Mouse (Mus musculus) megakaryocyte, embryonic 14.5 days (primary cell): ENCODE measurements around the gene Abcb11.

Experiments
- FLI1 ChIP-seq: IDR thresholded peaks from 2 replicates; pipeline ENCODE4 v1.6.1; 2012; ENCODE audit warnings: low read length, inconsistent platforms, mixed read lengths
- GATA1 ChIP-seq: IDR thresholded peaks from 3 replicates; pipeline ENCODE4 v1.6.1; 2012; ENCODE audit warnings: mixed read lengths, low read length, inconsistent platforms, borderline replicate concordance

DNA sequence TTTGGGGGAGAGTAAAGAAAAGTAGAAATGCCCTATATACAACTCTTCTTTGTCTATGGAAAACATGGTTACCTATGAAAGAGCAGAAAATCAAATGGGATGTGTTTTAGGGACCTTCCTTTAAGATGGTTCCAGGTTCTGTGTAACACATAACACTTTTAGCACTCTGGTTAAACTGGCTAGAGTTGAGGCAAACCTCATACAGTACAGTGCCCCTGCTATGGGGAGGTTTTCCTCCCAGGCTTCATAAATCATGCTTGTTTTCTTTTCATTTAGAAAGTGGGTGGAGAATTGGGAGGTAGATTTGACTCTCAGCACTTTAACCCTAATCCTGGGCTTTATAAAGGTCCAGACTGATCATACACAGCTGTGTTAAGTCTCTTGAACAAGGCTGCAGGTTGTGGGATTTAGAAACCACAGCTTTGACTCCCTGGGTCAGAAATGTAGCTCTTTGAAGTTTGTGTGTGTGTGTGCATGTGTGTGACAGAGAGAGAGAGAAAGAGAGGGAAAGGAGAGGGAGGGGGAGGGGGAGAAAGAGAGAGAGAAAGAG, 78.3 kb downstream of the Abcb11 start:
- TF ChIP-seq GATA1 (no peak), FLI1 (no peak)
